Mouse (Mus musculus): ENCODE results near the gene Wee2. TPM values are rescaled to one million over a fixed set of nuclear protein-coding genes. Genes with fewer than 3 reads are reported as not detected.

Gene Wee2
- polyA plus RNA-seq (2016; fragmentation: Nextera tagmentation; extraction: Ambion mirVana): 0.05 and 0.06 TPM in 2 replicates

GRCm38 (mm10) chr6:40438936-40439335 lies at the start of gene Wee2:
TSS of gene Wee2 (plus strand) at chr6:40439088.
- Histone ChIP-seq H3K36me3 (replicated peaks) (no peaks in the 10 kb centered on the region), H3K27me3 (ENCODE audit: poor library complexity, severe bottlenecking) (peaks cover 44% of the 10 kb centered on the region), H3K27ac (no peak within 1 kb of the TSS), H3K9me3 (no peaks in the 10 kb centered on the region), H3K4me3 (no peak within 1 kb of the TSS), H3K4me1 (peaks cover 18% of the 10 kb centered on the region)
- DNase-seq (ENCODE audit: extremely low spot score, low spot score): no peak
- 86% methylated on average over 5 of the region's 5 CpGs for WGBS

GRCm38 (mm10) chr6:40390975-40391374 lies 47.9 kb upstream of the Wee2 start:
- Histone ChIP-seq H3K27me3 (ENCODE audit: poor library complexity, severe bottlenecking) (no peaks in the 10 kb centered on the region), H3K36me3 (replicated peaks) (peaks cover 38% of the 10 kb centered on the region), H3K27ac (no peak overlapping the region), H3K4me1 (peaks cover 8% of the 10 kb centered on the region; the same call in 1 of the 2 replicates), H3K9me3 (no peaks in the 10 kb centered on the region), H3K4me3 (no peak overlapping the region)
- 90% methylated on average over 1 of the region's 1 CpGs for WGBS
- no peak for DNase-seq (ENCODE audit: extremely low spot score, low spot score)

- peaks cover 35% of the 10 kb centered on the region for H3K36me3 ChIP-seq (replicated peaks)
- H3K4me3 ChIP-seq: no peak overlapping the region
Measured at GRCm38 (mm10) chr6:40393213-40393612, 45.7 kb upstream of the Wee2 start.

GRCm38 (mm10) chr6:40402031-40402430 lies 36.9 kb upstream of the Wee2 start:
- Histone ChIP-seq H3K9me3 (peaks cover 10% of the 10 kb centered on the region; the same call in 1 of the 2 replicates), H3K27me3 (ENCODE audit: poor library complexity, severe bottlenecking) (no peaks in the 10 kb centered on the region), H3K27ac (no peak overlapping the region), H3K4me1 (no peaks in the 10 kb centered on the region), H3K4me3 (no peak overlapping the region), H3K36me3 (replicated peaks) (peaks cover 85% of the 10 kb centered on the region)
- DNase-seq (ENCODE audit: extremely low spot score, low spot score): no peak
- WGBS: 99% methylated on average over 2 of the region's 2 CpGs

More at GRCm38 (mm10) chr6:40393213-40393612, 45.7 kb upstream of the Wee2 start:
- Histone ChIP-seq H3K27ac (no peak overlapping the region), H3K9me3 (peaks cover 2% of the 10 kb centered on the region; the same call in 1 of the 2 replicates), H3K27me3 (ENCODE audit: poor library complexity, severe bottlenecking) (no peaks in the 10 kb centered on the region), H3K4me1 (peaks cover 8% of the 10 kb centered on the region; the same call in 1 of the 2 replicates)
- 44% methylated on average over 3 of the region's 3 CpGs for WGBS
- DNase-seq (ENCODE audit: extremely low spot score, low spot score): peak; percentile 68

GRCm38 (mm10) chr6:40403640-40404285 lies 35.1 kb upstream of the Wee2 start:
- no peaks in the 10 kb centered on the region for H3K27me3 ChIP-seq (ENCODE audit: poor library complexity, severe bottlenecking)
- H3K4me1 ChIP-seq: no peaks in the 10 kb centered on the region
- DNase-seq (ENCODE audit: extremely low spot score, low spot score): no peak
- peaks cover 85% of the 10 kb centered on the region for H3K36me3 ChIP-seq (replicated peaks)
- 91% methylated on average over 4 of the region's 4 CpGs for WGBS
- peaks cover 2% of the 10 kb centered on the region; the same call in 1 of the 2 replicates for H3K9me3 ChIP-seq
- no peak overlapping the region for H3K4me3 ChIP-seq
- no peak overlapping the region for H3K27ac ChIP-seq

GRCm38 (mm10) chr6:40411085-40411484 lies 27.8 kb upstream of the Wee2 start:
- 92% methylated on average over 3 of the region's 3 CpGs for WGBS
- H3K4me3 ChIP-seq: no peak overlapping the region
- H3K27ac ChIP-seq: no peak overlapping the region
- peaks cover 48% of the 10 kb centered on the region for H3K36me3 ChIP-seq (replicated peaks)
- no peaks in the 10 kb centered on the region for H3K4me1 ChIP-seq
- no peak for DNase-seq (ENCODE audit: extremely low spot score, low spot score)
- no peaks in the 10 kb centered on the region for H3K9me3 ChIP-seq
- no peaks in the 10 kb centered on the region for H3K27me3 ChIP-seq (ENCODE audit: poor library complexity, severe bottlenecking)

- no peaks in the 10 kb centered on the region for H3K27me3 ChIP-seq (ENCODE audit: poor library complexity, severe bottlenecking)
- no peak for DNase-seq (ENCODE audit: extremely low spot score, low spot score)
- no peak overlapping the region for H3K4me3 ChIP-seq
- no peak overlapping the region for H3K27ac ChIP-seq
- WGBS: 92% methylated on average over 5 of the region's 5 CpGs
- no peaks in the 10 kb centered on the region for H3K9me3 ChIP-seq
- peaks cover 37% of the 10 kb centered on the region for H3K36me3 ChIP-seq (replicated peaks)
- H3K4me1 ChIP-seq: no peaks in the 10 kb centered on the region
Measured at GRCm38 (mm10) chr6:40413046-40413445, 25.8 kb upstream of the Wee2 start.

- H3K4me1 ChIP-seq: no peaks in the 10 kb centered on the region
- no peak overlapping the region for H3K27ac ChIP-seq
- DNase-seq (ENCODE audit: extremely low spot score, low spot score): no peak
- H3K27me3 ChIP-seq (ENCODE audit: poor library complexity, severe bottlenecking): no peaks in the 10 kb centered on the region
- WGBS: 91% methylated on average over 3 of the region's 3 CpGs
- H3K9me3 ChIP-seq: no peaks in the 10 kb centered on the region
- H3K36me3 ChIP-seq (replicated peaks): peaks cover 37% of the 10 kb centered on the region
- no peak overlapping the region for H3K4me3 ChIP-seq
Measured at GRCm38 (mm10) chr6:40413565-40413964, 25.3 kb upstream of the Wee2 start.

- Histone ChIP-seq H3K27me3 (ENCODE audit: poor library complexity, severe bottlenecking) (no peaks in the 10 kb centered on the region), H3K27ac (no peak overlapping the region), H3K36me3 (replicated peaks) (peaks cover 31% of the 10 kb centered on the region), H3K4me1 (no peaks in the 10 kb centered on the region), H3K9me3 (no peaks in the 10 kb centered on the region), H3K4me3 (no peak overlapping the region)
- WGBS: 94% methylated on average over 5 of the region's 5 CpGs
- DNase-seq (ENCODE audit: extremely low spot score, low spot score): no peak
Measured at GRCm38 (mm10) chr6:40415799-40416198, 23.1 kb upstream of the Wee2 start.

- H3K9me3 ChIP-seq: no peaks in the 10 kb centered on the region
- H3K4me3 ChIP-seq: no peak overlapping the region
- DNase-seq (ENCODE audit: extremely low spot score, low spot score): no peak
- H3K4me1 ChIP-seq: no peaks in the 10 kb centered on the region
- H3K36me3 ChIP-seq (replicated peaks): peaks cover 35% of the 10 kb centered on the region
- no peaks in the 10 kb centered on the region for H3K27me3 ChIP-seq (ENCODE audit: poor library complexity, severe bottlenecking)
- WGBS: 94% methylated on average over 4 of the region's 4 CpGs
- no peak overlapping the region for H3K27ac ChIP-seq
Measured at GRCm38 (mm10) chr6:40418386-40418785, 20.5 kb upstream of the Wee2 start.

- 95% methylated on average over 6 of the region's 6 CpGs for WGBS
Measured at GRCm38 (mm10) chr6:40421099-40421498, 17.8 kb upstream of the Wee2 start.

GRCm38 (mm10) chr6:40423013-40423412 lies 15.9 kb upstream of the Wee2 start:
- H3K4me3 ChIP-seq: no peak overlapping the region
- no peaks in the 10 kb centered on the region for H3K27me3 ChIP-seq (ENCODE audit: poor library complexity, severe bottlenecking)
- no peaks in the 10 kb centered on the region for H3K9me3 ChIP-seq
- WGBS: 92% methylated on average over 1 of the region's 1 CpGs
- peaks cover 24% of the 10 kb centered on the region for H3K36me3 ChIP-seq (replicated peaks)
- H3K27ac ChIP-seq: no peak overlapping the region
- H3K4me1 ChIP-seq: no peaks in the 10 kb centered on the region
- DNase-seq (ENCODE audit: extremely low spot score, low spot score): no peak

More at GRCm38 (mm10) chr6:40421099-40421498, 17.8 kb upstream of the Wee2 start:
- no peak for DNase-seq (ENCODE audit: extremely low spot score, low spot score)
- H3K36me3 ChIP-seq (replicated peaks): peaks cover 33% of the 10 kb centered on the region
- no peaks in the 10 kb centered on the region for H3K9me3 ChIP-seq
- no peaks in the 10 kb centered on the region for H3K27me3 ChIP-seq (ENCODE audit: poor library complexity, severe bottlenecking)
- H3K4me3 ChIP-seq: no peak overlapping the region
- H3K27ac ChIP-seq: no peak overlapping the region
- H3K4me1 ChIP-seq: no peaks in the 10 kb centered on the region

GRCm38 (mm10) chr6:40423774-40424173 lies 15.1 kb upstream of the Wee2 start:
- peaks cover 18% of the 10 kb centered on the region for H3K36me3 ChIP-seq (replicated peaks)
- H3K4me3 ChIP-seq: no peak overlapping the region
- no peak for DNase-seq (ENCODE audit: extremely low spot score, low spot score)
- 62% methylated on average over 1 of the region's 1 CpGs for WGBS
- no peaks in the 10 kb centered on the region for H3K4me1 ChIP-seq
- H3K9me3 ChIP-seq: no peaks in the 10 kb centered on the region
- no peak overlapping the region for H3K27ac ChIP-seq
- H3K27me3 ChIP-seq (ENCODE audit: poor library complexity, severe bottlenecking): no peaks in the 10 kb centered on the region

All from forebrain, embryonic 10.5 days (tissue).